Mouse (Mus musculus): Measurements from ENCODE around the gene Scn3a. TPM values are rescaled to one million over a fixed set of nuclear protein-coding genes. Genes with fewer than 3 reads are reported as not detected.

The Scn3a gene
- polyA plus RNA-seq, 1 experiment = not detected

DNA sequence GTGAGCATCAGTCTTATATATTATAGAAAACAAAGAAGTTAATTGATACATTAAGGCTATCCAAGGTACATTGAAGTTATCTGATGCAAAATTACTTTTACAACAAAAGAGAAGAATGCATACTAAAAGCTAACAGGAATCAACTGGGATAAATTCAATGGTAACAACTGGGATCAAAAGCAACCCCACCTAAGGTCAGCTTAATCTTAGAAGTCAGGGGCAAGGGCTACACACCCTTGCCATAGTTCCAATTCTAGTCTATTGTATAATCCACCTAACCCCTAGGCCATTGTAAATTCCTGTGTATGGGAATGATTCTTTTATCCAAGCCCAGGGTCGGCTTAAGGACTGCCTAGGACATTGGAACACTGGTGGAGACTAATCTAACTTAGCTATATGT is 130.5 kb downstream of the Scn3a start:
- H3K79me3 ChIP-seq (ENCODE audit: low read depth) = no peaks in the 10 kb centered on the region
- H3ac ChIP-seq (ENCODE audit: control insufficient read depth, insufficient read length, low read depth) = no peak overlapping the region
- H3K4me3 ChIP-seq (ENCODE audit: insufficient read depth, poor library complexity, severe bottlenecking) = no peak overlapping the region
- TF ChIP-seq CEBPB (IDR thresholded peaks at IDR 0.05; ENCODE audit: low read depth) = no peak
- no peak for TF ChIP-seq MYOG (IDR thresholded peaks at IDR 0.05; ENCODE audit: control insufficient read depth, extremely low read depth, insufficient read length)
- no peak for TF ChIP-seq FOSL1 (IDR thresholded peaks at IDR 0.05; ENCODE audit: insufficient read depth, low read length, poor library complexity, severe bottlenecking)
- TF ChIP-seq CTCF (IDR thresholded peaks at IDR 0.05; ENCODE audit: control insufficient read depth, insufficient read depth, insufficient read length) = no peak
- no peaks in the 10 kb centered on the region for H3K36me3 ChIP-seq (ENCODE audit: control insufficient read depth, insufficient read depth)
- H3K27me3 ChIP-seq (ENCODE audit: control insufficient read depth, insufficient read depth, insufficient read length) = no peaks in the 10 kb centered on the region
- no peaks in the 10 kb centered on the region for H3K79me2 ChIP-seq (ENCODE audit: control insufficient read depth, insufficient read depth)

DNA sequence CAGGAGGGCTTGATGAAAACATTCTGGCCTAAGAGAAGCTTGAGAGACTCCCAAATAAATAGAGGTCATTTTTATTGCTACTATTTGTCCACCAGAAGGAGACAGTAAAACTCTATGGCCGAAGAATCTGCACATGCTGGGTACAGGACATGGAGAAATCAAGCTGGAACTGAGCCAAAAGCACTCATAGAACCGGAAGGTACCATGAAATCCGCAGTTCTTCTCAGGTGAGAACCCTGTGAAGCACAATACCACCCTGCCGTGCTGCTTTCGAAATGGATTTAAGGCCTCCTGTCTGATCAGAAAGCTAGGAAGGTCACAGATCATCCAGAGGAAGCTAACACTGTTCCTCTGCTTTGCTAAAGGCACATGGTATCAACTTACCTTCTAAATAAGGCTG is 143.9 kb downstream of the Scn3a start:
- Histone ChIP-seq H3K79me2 (ENCODE audit: control insufficient read depth, insufficient read depth) (no peaks in the 10 kb centered on the region), H3ac (ENCODE audit: control insufficient read depth, insufficient read length, low read depth) (no peak overlapping the region), H3K4me3 (ENCODE audit: insufficient read depth, poor library complexity, severe bottlenecking) (no peak overlapping the region), H3K27me3 (ENCODE audit: control insufficient read depth, insufficient read depth, insufficient read length) (no peaks in the 10 kb centered on the region), H3K36me3 (ENCODE audit: control insufficient read depth, insufficient read depth) (no peaks in the 10 kb centered on the region), H3K79me3 (ENCODE audit: low read depth) (no peaks in the 10 kb centered on the region)
- no peak for TF ChIP-seq MYOD1 (IDR thresholded peaks at IDR 0.05; ENCODE audit: control insufficient read depth, insufficient read length, low read depth)
- no peak for TF ChIP-seq FOSL1 (IDR thresholded peaks at IDR 0.05; ENCODE audit: insufficient read depth, low read length, poor library complexity, severe bottlenecking)
- TF ChIP-seq MYOG (IDR thresholded peaks at IDR 0.05; ENCODE audit: control insufficient read depth, extremely low read depth, insufficient read length) = no peak
- TF ChIP-seq CTCF (IDR thresholded peaks at IDR 0.05; ENCODE audit: control insufficient read depth, insufficient read depth, insufficient read length) = no peak

DNA sequence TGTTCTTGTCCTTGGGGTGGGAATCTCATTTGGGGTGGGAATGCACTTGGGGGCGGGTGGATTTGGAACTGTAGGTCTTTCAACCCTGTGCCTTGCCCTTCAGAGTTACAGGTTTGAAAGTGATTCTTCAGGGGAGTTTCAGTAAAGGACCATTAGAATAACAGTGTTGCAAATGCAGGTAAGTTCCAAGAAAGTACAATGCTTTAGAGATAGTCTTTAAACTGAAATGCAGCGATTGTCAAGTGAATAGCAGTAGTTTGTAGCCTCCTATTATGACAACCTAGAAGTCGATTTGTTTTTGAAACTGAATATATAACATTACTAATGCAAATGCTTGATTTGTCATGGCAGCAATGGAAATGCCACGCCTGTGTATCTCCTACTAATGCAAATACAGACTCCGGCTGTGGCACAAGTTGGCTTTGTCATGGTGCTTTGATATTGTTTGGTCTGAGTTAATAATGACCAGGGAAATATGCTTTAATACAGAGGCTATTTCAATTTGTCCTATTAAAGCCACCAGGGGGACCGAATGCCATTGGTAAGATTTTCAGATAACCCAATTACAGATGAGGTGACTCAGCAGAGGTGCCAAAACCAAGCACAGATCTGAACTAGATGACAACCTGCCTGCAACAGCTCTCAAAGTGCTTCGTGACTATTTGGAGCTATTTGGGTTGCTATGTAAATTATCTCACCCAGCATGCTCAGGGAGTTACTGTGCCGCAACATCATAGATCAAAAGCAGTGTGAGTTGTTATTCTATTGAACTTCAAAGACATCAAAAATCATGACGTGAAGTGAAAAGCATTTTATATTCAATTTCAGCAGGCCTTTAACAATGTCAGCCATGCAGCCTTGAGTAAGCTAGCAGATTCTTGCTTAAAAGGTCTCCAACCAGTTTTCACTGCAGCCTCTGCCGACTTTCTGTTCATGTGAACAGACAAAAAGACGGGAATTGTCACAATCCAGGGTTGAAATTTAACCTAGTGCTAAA is 145.9 kb downstream of the Scn3a start:
- Histone ChIP-seq H3K36me3 (ENCODE audit: control insufficient read depth, insufficient read depth) (no peaks in the 10 kb centered on the region), H3ac (ENCODE audit: control insufficient read depth, insufficient read length, low read depth) (no peak overlapping the region), H3K79me2 (ENCODE audit: control insufficient read depth, insufficient read depth) (no peaks in the 10 kb centered on the region), H3K27me3 (ENCODE audit: control insufficient read depth, insufficient read depth, insufficient read length) (no peaks in the 10 kb centered on the region), H3K4me3 (ENCODE audit: insufficient read depth, poor library complexity, severe bottlenecking) (no peak overlapping the region), H3K79me3 (ENCODE audit: low read depth) (no peaks in the 10 kb centered on the region)
- TF ChIP-seq USF1 (IDR thresholded peaks at IDR 0.05; ENCODE audit: low read depth) (no peak), CTCF (IDR thresholded peaks at IDR 0.05; ENCODE audit: control insufficient read depth, insufficient read depth, insufficient read length) (no peak), MAX (IDR thresholded peaks at IDR 0.05) (no peak), MYOD1 (IDR thresholded peaks at IDR 0.05; ENCODE audit: control insufficient read depth, insufficient read length, low read depth) (no peak), FOSL1 (IDR thresholded peaks at IDR 0.05; ENCODE audit: insufficient read depth, low read length, poor library complexity, severe bottlenecking) (no peak), MYOG (IDR thresholded peaks at IDR 0.05; ENCODE audit: control insufficient read depth, extremely low read depth, insufficient read length) (no peak), CEBPB (IDR thresholded peaks at IDR 0.05; ENCODE audit: low read depth) (no peak)

GRCm38 (mm10) chr2:65418608-65419007 is 148.8 kb downstream of the Scn3a start:
- no peaks in the 10 kb centered on the region for H3K27me3 ChIP-seq (ENCODE audit: control insufficient read depth, insufficient read depth, insufficient read length)
- H3K79me3 ChIP-seq (ENCODE audit: low read depth) = no peaks in the 10 kb centered on the region
- H3K36me3 ChIP-seq (ENCODE audit: control insufficient read depth, insufficient read depth) = no peaks in the 10 kb centered on the region

GRCm38 (mm10) chr2:65416535-65416934 is 150.9 kb downstream of the Scn3a start:
- Histone ChIP-seq H3K79me3 (ENCODE audit: low read depth) (no peaks in the 10 kb centered on the region), H3K36me3 (ENCODE audit: control insufficient read depth, insufficient read depth) (no peaks in the 10 kb centered on the region), H3K79me2 (ENCODE audit: control insufficient read depth, insufficient read depth) (no peaks in the 10 kb centered on the region), H3ac (ENCODE audit: control insufficient read depth, insufficient read length, low read depth) (no peak overlapping the region), H3K27me3 (ENCODE audit: control insufficient read depth, insufficient read depth, insufficient read length) (no peaks in the 10 kb centered on the region), H3K4me3 (ENCODE audit: insufficient read depth, poor library complexity, severe bottlenecking) (no peak overlapping the region)
- TF ChIP-seq MYOG (IDR thresholded peaks at IDR 0.05; ENCODE audit: control insufficient read depth, extremely low read depth, insufficient read length) = no peak
- no peak for TF ChIP-seq MYOD1 (IDR thresholded peaks at IDR 0.05; ENCODE audit: control insufficient read depth, insufficient read length, low read depth)
- no peak for TF ChIP-seq MAX (IDR thresholded peaks at IDR 0.05)
- TF ChIP-seq FOSL1 (IDR thresholded peaks at IDR 0.05; ENCODE audit: insufficient read depth, low read length, poor library complexity, severe bottlenecking) = no peak
- TF ChIP-seq CTCF (IDR thresholded peaks at IDR 0.05; ENCODE audit: control insufficient read depth, insufficient read depth, insufficient read length) = no peak
- no peak for TF ChIP-seq USF1 (IDR thresholded peaks at IDR 0.05; ENCODE audit: low read depth)
- TF ChIP-seq CEBPB (IDR thresholded peaks at IDR 0.05; ENCODE audit: low read depth) = no peak

More at GRCm38 (mm10) chr2:65418608-65419007, 148.8 kb downstream of the Scn3a start:
- Histone ChIP-seq H3K4me3 (ENCODE audit: insufficient read depth, poor library complexity, severe bottlenecking) (no peak overlapping the region), H3K79me2 (ENCODE audit: control insufficient read depth, insufficient read depth) (no peaks in the 10 kb centered on the region), H3ac (ENCODE audit: control insufficient read depth, insufficient read length, low read depth) (no peak overlapping the region)
- TF ChIP-seq MYOD1 (IDR thresholded peaks at IDR 0.05; ENCODE audit: control insufficient read depth, insufficient read length, low read depth) = no peak
- no peak for TF ChIP-seq FOSL1 (IDR thresholded peaks at IDR 0.05; ENCODE audit: insufficient read depth, low read length, poor library complexity, severe bottlenecking)
- TF ChIP-seq USF1 (IDR thresholded peaks at IDR 0.05; ENCODE audit: low read depth) = no peak
- no peak for TF ChIP-seq CEBPB (IDR thresholded peaks at IDR 0.05; ENCODE audit: low read depth)
- TF ChIP-seq CTCF (IDR thresholded peaks at IDR 0.05; ENCODE audit: control insufficient read depth, insufficient read depth, insufficient read length) = no peak
- TF ChIP-seq MYOG (IDR thresholded peaks at IDR 0.05; ENCODE audit: control insufficient read depth, extremely low read depth, insufficient read length) = no peak
- no peak for TF ChIP-seq MAX (IDR thresholded peaks at IDR 0.05)

Measured in C2C12 (cell line).